Mouse (Mus musculus) kidney, embryonic 14.5 days (tissue): ENCODE data around the gene Fam181a. TPM values are rescaled to one million over a fixed set of nuclear protein-coding genes. Genes with fewer than 3 reads are reported as not detected.

Experiments
- ATAC-seq: fragments of 200-750 bp; cut with Nextera tagmentation; 2 replicates; pipeline ENCODE4 v1.8.0; 2017; ENCODE audit warnings: moderate number of reproducible peaks, mild to moderate bottlenecking, moderate TSS enrichment, moderate library complexity; ENCODE audit not compliant: low FRiP score, low TSS enrichment
- H3K27ac ChIP-seq: fragments of 300-500 bp; sonication (generic); 2 replicates; pipeline ENCODE4 v1.5.1; 2014; ENCODE audit warnings: low read depth, mild to moderate bottlenecking, low read length, moderate library complexity, mixed read lengths
- H3K27me3 ChIP-seq: fragments of 300-500 bp; sonication (generic); 2 replicates; pipeline ENCODE4 v1.6.1; 2014; ENCODE audit warnings: mild to moderate bottlenecking, low read length; ENCODE audit not compliant: control insufficient read depth, insufficient read depth
- H3K36me3 ChIP-seq: fragments of 300-500 bp; sonication (generic); 2 replicates; pipeline ENCODE4 v1.6.1; 2014; ENCODE audit warnings: low read length, mixed read lengths; ENCODE audit not compliant: control insufficient read depth, insufficient read depth
- H3K4me1 ChIP-seq: fragments of 300-500 bp; sonication (generic); 2 replicates; pipeline ENCODE4 v1.6.1; 2014; ENCODE audit warnings: low read length, mixed read lengths; ENCODE audit not compliant: control insufficient read depth, insufficient read depth
- H3K4me2 ChIP-seq: fragments of 300-500 bp; sonication (generic); replicated peaks from 2 replicates; pipeline ENCODE4 v1.6.1; 2014; ENCODE audit warnings: low read depth, mild to moderate bottlenecking, low read length
- H3K4me3 ChIP-seq: fragments of 300-500 bp; sonication (generic); 2 replicates; pipeline ENCODE4 v1.5.1; 2014; ENCODE audit warnings: mild to moderate bottlenecking, low read length
- H3K9ac ChIP-seq: fragments of 300-500 bp; sonication (generic); 2 replicates; pipeline ENCODE4 v1.6.1; 2014; ENCODE audit warnings: low read depth, mild to moderate bottlenecking, low read length, moderate library complexity
- H3K9me3 ChIP-seq: fragments of 300-500 bp; sonication (generic); 2 replicates; pipeline ENCODE4 v1.6.1; 2016; ENCODE audit warnings: low read length; ENCODE audit not compliant: control insufficient read depth
- WGBS: fragments of 180-500 bp; shearing (Covaris S2); extraction: QIAGEN DNeasy Blood & Tissue Kit; methylation state at CpG from one replicate; pipeline ENCODE4 v1.1.7; 2014; 5-methylcytosine and 5-hydroxymethylcytosine counted together
- polyA plus RNA-seq: library from polyadenylated mRNA; unstranded; fragments of >200 nt; fragmentation: Nextera tagmentation; extraction: Ambion mirVana; gene quantifications from 2 replicates; pipeline ENCODE4 v1.2.1, GENCODE M21; 2014

Fam181a gene
- polyA plus RNA-seq, 1 experiment from 2014 or later = not detected

GRCm38 (mm10) chr12:103343456-103343855, 32.7 kb downstream of the Fam181a start:
- Histone ChIP-seq H3K9ac (no peak overlapping the region), H3K4me1 (peaks cover 6% of the 10 kb centered on the region; the same call in 1 of the 2 replicates), H3K36me3 (no peaks in the 10 kb centered on the region), H3K4me3 (no peak overlapping the region), H3K27ac (no peak overlapping the region), H3K4me2 (no peak overlapping the region), H3K27me3 (no peaks in the 10 kb centered on the region), H3K9me3 (no peaks in the 10 kb centered on the region)
- no peak; the same call in 1 of the 2 replicates for ATAC-seq
- WGBS = 54% methylated on average over 8 of the region's 8 CpGs

DNA sequence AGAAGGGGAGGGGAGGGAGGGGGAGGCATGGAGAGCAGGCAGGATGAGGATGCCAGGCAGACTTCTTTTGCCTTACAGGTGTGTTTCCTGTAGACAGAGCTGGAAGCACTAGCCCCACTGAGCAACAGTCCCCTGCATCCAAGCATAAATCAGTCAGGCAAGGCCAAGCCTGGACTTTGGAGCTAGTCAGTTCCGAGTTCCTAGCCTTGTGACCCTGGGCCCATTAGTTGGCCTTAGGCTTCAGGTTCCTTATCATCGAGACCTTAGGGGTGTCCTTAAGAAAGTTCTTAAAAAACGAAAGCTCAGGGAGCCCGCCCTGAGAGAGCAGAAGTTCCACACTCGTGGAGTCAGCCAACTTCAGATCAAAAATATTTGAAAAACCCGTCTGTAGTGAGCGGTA, 34.2 kb downstream of the Fam181a start:
- peaks cover 6% of the 10 kb centered on the region; the same call in 1 of the 2 replicates for H3K4me1 ChIP-seq
- ATAC-seq = no peak
- no peak overlapping the region for H3K27ac ChIP-seq
- no peaks in the 10 kb centered on the region for H3K27me3 ChIP-seq
- H3K9me3 ChIP-seq = no peaks in the 10 kb centered on the region
- no peaks in the 10 kb centered on the region for H3K36me3 ChIP-seq
- WGBS = 77% methylated on average over 7 of the region's 7 CpGs
- H3K4me2 ChIP-seq = no peak overlapping the region
- H3K9ac ChIP-seq = no peak overlapping the region
- H3K4me3 ChIP-seq = no peak overlapping the region

- no peak for ATAC-seq
- Histone ChIP-seq H3K36me3 (no peaks in the 10 kb centered on the region), H3K4me3 (no peak overlapping the region), H3K4me1 (peaks cover 6% of the 10 kb centered on the region; the same call in 1 of the 2 replicates), H3K9ac (no peak overlapping the region), H3K4me2 (no peak overlapping the region), H3K9me3 (no peaks in the 10 kb centered on the region), H3K27ac (no peak overlapping the region), H3K27me3 (no peaks in the 10 kb centered on the region)
- 70% methylated on average over 8 of the region's 8 CpGs for whole genome bisulfite sequencing
Observed at GRCm38 (mm10) chr12:103346945-103347344, 36.2 kb downstream of the Fam181a start.

GRCm38 (mm10) chr12:103347406-103347805, 36.6 kb downstream of the Fam181a start:
- H3K4me2 ChIP-seq = no peak overlapping the region
- H3K4me3 ChIP-seq = no peak overlapping the region
- 32% methylated on average over 5 of the region's 5 CpGs for WGBS

GRCm38 (mm10) chr12:103348506-103348905, 37.7 kb downstream of the Fam181a start:
- ATAC-seq = peak; percentile 70; the same call in 1 of the 2 replicates
- H3K36me3 ChIP-seq = no peaks in the 10 kb centered on the region
- H3K9ac ChIP-seq = no peak overlapping the region
- H3K9me3 ChIP-seq = no peaks in the 10 kb centered on the region
- no peak overlapping the region for H3K4me2 ChIP-seq
- no peaks in the 10 kb centered on the region for H3K27me3 ChIP-seq
- peaks cover 6% of the 10 kb centered on the region; the same call in 1 of the 2 replicates for H3K4me1 ChIP-seq
- WGBS = 2% methylated on average over 3 of the region's 3 CpGs
- no peak overlapping the region for H3K4me3 ChIP-seq
- H3K27ac ChIP-seq = no peak overlapping the region

More at GRCm38 (mm10) chr12:103347406-103347805, 36.6 kb downstream of the Fam181a start:
- peaks cover 6% of the 10 kb centered on the region; the same call in 1 of the 2 replicates for H3K4me1 ChIP-seq
- H3K27ac ChIP-seq = no peak overlapping the region
- no peak overlapping the region for H3K9ac ChIP-seq
- H3K9me3 ChIP-seq = no peaks in the 10 kb centered on the region
- ATAC-seq = no peak
- H3K36me3 ChIP-seq = no peaks in the 10 kb centered on the region
- no peaks in the 10 kb centered on the region for H3K27me3 ChIP-seq

DNA sequence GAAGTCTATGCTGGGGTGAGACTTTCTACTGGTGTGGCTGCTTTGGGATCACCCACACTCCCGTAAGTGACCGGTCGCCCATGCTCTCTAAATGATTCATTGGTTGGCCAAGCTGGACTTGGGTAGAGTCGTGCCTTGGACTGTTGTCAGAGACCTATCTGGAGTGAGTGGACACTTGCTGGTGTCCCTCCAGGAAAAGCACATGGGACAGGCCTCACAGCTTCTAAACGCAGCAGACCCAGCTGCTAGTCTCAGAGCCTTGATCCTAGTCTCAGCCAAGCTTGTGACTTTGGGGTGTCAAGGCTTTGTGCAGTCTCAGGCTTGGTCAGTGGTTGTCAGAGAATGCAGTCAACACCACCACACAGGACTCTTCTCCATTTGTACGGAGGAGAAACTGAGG, 42.0 kb downstream of the Fam181a start:
- Histone ChIP-seq H3K27ac (no peak overlapping the region), H3K9me3 (no peaks in the 10 kb centered on the region), H3K4me3 (no peak overlapping the region), H3K36me3 (no peaks in the 10 kb centered on the region), H3K4me1 (no peaks in the 10 kb centered on the region), H3K27me3 (no peaks in the 10 kb centered on the region), H3K9ac (no peak overlapping the region), H3K4me2 (no peak overlapping the region)
- no peak for ATAC-seq
- 95% methylated on average over 6 of the region's 6 CpGs for WGBS

GRCm38 (mm10) chr12:103353538-103353937, 42.8 kb downstream of the Fam181a start:
- no peaks in the 10 kb centered on the region for H3K9me3 ChIP-seq
- H3K4me3 ChIP-seq = no peak overlapping the region
- no peak for ATAC-seq
- no peaks in the 10 kb centered on the region for H3K4me1 ChIP-seq
- WGBS = 8% methylated on average over 5 of the region's 5 CpGs
- H3K27ac ChIP-seq = no peak overlapping the region
- no peak overlapping the region for H3K9ac ChIP-seq
- H3K27me3 ChIP-seq = no peaks in the 10 kb centered on the region
- no peak overlapping the region for H3K4me2 ChIP-seq
- no peaks in the 10 kb centered on the region for H3K36me3 ChIP-seq

DNA sequence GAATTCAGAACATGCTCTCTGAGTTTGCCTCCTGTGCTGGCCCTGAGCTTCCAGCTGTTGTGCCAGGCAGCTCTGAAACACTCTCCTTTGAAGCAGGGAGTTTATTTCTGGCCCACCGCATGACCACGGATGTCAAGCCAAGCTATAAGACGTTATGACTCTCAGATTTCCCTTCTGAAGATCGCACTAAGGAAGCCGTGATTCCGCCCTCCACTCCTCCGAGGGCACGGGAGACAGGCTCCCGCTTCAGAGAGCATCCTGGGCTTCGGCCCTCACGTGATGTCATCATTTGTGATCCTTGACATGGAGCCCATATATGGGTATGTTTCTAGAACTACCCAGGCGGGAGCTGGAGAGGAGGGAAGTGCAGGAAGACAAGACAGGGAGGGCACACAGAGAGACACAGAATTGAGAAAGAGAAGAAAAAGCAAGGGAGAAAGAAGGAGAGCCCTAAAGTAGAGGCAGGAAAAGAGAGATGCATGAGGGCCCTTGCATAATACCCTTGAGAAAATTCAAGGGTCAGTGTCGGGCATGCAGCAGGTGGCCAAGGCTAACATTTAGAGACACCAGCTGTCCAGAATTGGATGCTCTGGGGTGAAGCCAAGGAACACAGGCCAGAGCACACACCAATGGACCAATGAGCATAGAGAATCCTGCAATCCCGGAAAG, 45.1 kb downstream of the Fam181a start, which contains the start of gene Asb2:
TSS of gene Asb2 (minus strand) at position 256 of the 669 bp plus-strand sequence.
- Histone ChIP-seq H3K36me3 (no peaks in the 10 kb centered on the region), H3K9ac (no peak within 1 kb of the TSS), H3K4me3 (no peak within 1 kb of the TSS), H3K9me3 (no peaks in the 10 kb centered on the region), H3K27ac (no peak within 1 kb of the TSS), H3K4me1 (no peaks in the 10 kb centered on the region), H3K27me3 (no peaks in the 10 kb centered on the region), H3K4me2 (no peak within 1 kb of the TSS)
- 52% methylated on average over 14 of the region's 14 CpGs for WGBS
- ATAC-seq = no peak

- no peak overlapping the region for H3K4me2 ChIP-seq
- H3K9me3 ChIP-seq = no peaks in the 10 kb centered on the region
- no peaks in the 10 kb centered on the region for H3K36me3 ChIP-seq
- 91% methylated on average over 4 of the region's 4 CpGs for WGBS
- no peaks in the 10 kb centered on the region for H3K4me1 ChIP-seq
- no peak for ATAC-seq
- no peak overlapping the region for H3K27ac ChIP-seq
- no peak overlapping the region for H3K4me3 ChIP-seq
- no peaks in the 10 kb centered on the region for H3K27me3 ChIP-seq
- H3K9ac ChIP-seq = no peak overlapping the region
Observed at GRCm38 (mm10) chr12:103356415-103356748, 45.6 kb downstream of the Fam181a start.
